Mouse (Mus musculus) cerebellum, postnatal 36 days (tissue): ENCODE data around the gene Glis2.

Source experiments
- DNase-seq, 2 experiments: peaks; one replicate each; pipeline ENCODE4 v3.0.0; 2021 to 2022; ENCODE audit warnings: mixed read lengths in 2 of 2

The Glis2 gene

DNA sequence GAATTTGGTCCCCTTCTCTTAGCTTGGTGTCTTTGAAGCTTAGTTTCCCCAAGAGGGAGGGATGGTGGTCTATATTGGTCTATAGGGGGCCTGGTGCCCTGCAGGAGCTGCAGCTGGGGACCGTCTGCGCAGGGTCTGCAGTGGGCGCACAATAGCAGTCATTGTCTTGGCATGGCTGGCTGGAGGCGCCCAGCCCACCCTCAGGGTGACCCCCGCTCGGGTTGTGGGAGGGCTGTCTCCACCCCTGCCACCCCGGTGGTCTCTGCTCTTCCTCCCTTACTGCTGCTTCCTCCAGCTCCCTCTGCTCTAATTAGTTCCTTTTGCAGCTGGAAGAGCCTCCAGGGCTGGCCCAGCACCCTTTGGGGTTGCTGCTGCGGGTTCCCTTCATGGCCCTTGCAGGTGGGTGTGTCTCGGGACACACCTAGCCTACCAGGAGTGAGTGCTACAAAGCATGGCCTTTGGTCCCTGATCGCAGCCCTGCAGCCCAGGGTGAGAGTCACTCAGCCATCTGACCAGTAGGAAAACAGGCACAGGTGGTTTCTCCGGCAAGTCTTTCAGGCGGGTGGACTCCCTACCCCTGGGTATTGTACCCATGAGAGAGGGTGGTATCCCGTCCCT lies 11.1 kb downstream of the Glis2 start:
- DNase-seq = no peak

DNA sequence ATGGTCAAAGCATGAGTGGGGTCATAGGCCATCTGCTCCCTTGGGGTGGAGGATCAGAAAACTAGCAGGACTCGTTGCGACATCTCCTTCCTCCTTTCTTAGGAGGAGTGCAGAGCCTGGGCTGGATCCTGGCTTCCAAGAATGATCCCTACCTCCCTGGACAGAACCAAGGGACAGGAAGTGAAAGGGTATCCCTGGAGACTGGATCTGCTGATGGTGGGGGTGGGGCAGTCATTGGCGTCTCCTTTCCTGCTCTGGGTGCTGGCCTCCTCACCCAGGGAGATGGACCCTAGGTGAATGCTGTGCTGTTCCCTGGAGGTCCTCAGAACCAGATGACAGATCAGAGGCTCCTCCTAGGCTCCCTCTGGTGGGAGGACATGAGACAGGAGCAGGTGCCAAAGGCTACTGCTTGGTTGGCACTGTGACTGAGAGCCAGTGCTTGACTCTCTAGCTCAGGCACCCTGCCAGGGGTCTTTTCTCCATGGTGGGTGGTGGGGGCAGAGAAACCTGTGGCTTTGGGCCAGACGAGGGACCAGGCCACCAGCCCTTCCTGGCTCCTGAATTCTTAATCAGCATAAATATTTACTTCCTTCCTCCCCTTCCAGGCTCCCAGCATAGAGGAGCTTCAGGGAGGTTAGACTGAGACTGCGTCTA lies 12.0 kb downstream of the Glis2 start:
- DNase-seq = peak; percentile 37 to 44

DNA sequence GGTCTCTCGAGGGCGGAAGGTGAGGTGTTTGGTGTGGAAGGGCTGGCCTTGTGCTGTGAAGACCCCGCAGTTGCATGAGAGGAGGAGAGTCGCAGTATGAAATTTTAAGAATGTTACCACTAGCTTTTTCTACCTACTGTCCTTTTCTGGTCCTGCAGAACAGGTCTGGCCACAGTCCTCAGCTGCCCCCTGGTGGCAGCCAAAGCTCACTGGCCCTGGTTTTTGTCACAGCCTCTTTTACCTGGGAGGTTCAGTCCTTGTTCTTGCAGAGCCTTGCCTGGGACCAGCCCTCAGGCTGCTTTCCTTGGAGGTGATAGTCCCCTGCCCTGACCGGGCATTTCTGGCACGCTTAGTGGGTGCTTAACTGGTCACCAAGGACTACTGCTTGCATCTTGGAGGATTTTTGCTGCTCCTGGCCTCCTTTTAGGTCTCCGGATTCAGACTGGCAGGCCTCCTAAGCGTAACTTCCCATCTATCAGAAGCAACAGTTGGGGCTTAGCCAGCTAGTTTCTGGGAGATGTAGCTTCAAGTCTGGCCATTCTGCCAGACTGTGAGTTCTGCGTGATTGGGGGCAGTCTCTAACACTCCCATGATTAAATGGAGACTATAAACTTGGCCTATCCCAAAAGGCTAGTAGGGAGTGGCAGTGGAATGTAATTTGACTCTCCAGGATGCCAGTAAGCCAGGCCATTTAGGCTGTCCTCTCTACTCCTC lies 13.5 kb downstream of the Glis2 start:
- DNase-seq = peak; percentile 90

DNA sequence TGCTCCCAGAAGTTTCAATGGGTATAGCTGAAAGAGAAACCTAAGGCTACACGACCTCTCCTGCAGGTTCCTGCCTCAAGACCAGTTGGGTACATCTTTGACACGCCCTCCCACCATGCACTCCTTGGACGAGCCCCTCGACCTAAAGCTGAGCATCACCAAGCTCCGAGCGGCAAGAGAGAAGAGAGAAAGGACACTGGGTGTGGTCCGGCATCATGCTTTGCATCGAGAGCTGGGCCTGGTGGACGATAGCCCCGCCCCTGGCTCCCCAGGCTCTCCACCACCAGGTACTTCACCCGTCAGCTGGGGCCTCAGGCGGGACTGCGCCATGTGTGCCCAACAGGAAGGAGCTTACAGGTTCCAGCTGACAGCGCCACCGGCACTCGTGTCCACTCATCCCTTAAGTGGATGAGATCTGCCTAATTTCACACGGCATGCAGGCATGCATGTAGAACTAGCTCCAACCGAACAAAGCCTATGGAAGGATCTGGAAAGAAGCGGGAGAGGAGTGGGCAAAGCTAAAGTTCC lies 14.1 kb downstream of the Glis2 start:
- DNase-seq = no peak

DNA sequence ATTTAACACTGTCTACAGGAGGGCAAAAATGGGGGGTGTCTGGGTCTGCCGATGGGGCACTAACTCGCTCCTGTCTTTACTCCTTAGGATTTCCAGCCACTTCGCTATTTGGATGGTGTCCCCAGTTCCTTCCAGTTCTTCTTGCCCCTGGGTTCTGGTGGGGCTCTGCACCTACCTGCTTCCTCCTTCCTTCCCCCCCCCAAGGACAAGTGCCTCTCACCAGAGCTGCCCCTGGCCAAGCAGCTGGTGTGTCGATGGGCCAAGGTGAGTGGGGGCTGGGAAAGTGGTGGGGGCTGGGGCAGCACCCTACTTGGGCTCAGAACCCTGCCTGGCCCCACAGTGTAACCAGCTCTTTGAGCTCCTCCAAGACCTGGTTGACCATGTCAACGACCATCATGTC lies 16.7 kb downstream of the Glis2 start:
- DNase-seq = no peak

DNA sequence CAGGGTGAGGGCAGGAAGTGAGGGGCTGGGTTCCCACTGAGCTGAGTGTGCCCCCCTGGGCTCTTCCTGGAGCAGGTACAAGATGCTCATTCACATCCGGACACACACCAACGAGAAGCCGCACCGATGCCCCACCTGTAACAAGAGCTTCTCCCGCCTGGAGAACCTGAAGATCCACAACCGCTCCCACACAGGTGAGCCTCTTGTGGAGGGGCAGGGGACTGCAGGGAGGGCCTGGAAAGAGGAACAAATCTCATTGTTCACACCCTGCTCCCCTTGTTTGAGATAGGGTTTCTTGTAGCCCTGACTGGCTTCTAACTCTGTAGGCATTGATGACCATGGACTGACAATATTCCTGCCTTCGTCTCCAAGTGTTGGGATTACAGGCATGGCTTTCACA lies 17.2 kb downstream of the Glis2 start:
- DNase-seq = no peak

DNA sequence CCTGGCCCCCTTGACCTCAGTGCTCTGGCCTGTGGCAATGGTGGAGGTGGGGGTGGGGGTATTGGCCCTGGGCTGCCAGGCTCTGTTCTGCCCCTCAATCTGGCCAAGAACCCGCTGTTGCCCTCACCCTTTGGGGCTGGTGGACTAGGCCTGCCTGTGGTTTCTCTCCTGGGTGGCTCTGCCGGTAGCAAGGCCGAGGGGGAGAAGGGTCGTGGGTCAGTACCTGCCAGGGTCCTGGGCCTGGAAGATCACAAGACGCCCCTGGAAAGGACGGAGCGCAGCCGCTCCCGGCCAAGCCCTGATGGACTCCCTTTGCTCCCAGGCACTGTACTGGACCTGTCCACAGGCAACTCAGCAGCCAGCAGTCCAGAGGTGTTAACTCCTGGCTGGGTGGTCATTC lies 19.2 kb downstream of the Glis2 start:
- DNase-seq = no peak

DNA sequence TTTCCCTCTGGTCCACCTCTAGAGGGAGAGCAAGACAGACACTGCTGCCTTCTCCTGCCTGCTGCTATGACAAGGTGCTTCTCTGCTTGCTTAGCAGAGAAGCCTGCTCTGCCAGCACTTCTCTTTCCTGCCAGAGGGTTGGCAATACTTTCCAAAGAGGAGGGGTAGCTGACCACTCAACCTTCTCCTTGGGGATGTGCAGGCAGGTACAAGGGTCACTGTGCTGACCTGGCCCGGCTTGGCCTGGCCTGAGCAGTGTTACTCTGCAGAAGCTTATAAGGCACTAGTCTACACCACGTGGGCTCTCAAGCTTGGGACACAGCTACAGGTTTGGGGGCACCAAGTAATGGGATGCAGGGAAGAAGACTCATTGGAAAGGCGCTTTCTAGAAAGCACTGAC lies 20.1 kb downstream of the Glis2 start:
- no peak for DNase-seq

DNA sequence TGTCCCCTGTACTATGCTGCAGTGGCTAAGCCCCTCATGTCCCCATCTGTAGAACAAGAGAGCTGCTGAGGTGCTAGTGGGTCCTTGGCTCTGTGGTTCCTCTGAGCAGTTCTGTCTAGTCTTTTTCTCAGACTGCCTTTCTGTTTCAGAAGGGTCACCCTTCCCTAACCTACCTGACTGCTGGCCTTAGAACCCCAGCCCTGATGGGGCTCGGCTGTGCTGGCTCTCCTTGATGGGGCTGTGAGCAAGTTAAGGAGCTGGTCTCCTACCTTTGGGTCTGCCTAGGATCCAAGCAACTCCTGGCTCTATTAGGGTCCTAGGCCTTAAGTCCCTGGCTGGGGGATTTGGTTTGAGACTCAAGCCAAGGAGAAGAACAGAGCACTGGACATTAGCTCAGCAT lies 20.8 kb downstream of the Glis2 start:
- DNase-seq = no peak

DNA sequence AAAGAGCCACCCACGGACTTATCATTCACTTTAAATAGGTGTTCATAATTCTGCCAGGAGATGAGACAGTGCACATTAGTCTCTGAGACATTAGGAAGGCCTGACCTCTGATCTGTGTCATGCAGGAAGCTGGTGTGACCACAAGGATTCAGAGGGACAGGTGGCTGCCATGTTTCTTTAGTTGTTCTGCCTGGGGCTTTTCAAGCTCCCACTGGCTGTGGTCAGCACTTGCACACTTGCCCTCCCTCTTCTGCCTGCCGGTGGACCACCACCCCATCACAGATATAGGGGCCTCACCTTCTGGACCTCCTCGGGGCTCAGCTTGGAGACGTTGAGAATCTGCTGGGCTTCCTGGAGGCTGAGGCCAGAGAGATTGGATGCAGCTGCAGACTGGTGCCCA lies 22.3 kb downstream of the Glis2 start:
- DNase-seq = no peak

DNA sequence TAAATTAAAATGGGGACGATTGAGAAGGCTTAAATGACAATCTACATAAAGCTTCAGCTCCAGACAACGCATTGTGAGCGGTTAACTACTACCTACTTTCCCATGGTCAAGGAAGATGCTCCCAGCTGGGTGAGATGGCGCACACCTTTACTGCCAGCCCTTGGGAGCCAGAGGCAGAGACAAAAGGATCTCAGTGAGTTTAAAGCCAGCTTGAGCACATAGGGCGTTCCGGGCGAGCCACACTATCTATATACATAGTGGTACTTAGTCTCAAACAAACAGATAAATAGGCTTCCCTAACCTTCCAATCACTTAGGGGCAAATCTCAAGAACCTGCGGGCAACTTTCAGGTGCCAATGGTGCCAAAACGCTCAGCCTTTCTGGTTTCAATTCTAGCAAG lies 29.6 kb downstream of the Glis2 start:
- DNase-seq = peak in 1 of 2 experiments; percentile 21

DNA sequence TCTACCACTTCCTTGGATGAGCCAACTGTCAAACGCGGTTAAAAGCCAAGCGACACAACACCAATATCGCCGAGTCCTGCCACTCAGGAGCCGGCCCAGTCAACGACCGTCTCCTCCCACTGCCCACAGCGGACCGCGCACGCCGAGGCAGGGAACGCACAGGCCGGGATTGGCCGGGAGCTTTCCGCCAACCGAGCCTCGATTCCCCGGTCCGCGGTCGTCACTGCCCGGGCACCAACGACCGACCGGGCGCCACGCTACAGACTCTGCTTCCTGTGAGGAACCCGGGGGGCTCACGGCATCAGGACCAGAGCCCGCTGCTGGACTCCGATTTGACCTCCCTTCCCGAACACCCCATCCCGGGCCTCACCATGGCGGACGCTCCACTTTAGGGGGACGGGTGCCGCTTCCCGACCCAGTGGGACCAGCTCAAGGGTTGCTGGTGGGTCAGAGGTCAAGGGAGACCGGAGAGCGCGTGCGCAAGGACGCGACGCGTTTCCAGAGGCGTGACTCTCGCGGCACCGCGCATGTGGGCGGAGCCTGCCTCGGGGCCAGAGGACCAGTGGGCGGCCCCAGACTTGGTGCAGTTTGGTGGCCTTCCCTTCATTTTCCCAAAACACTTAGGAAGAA lies 30.1 kb downstream of the Glis2 start, which contains the start of gene Pam16:
TSS of gene Pam16 (minus strand) at position 508 of the 630 bp plus-strand sequence.
- DNase-seq = peak; percentile 89 to 91

DNA sequence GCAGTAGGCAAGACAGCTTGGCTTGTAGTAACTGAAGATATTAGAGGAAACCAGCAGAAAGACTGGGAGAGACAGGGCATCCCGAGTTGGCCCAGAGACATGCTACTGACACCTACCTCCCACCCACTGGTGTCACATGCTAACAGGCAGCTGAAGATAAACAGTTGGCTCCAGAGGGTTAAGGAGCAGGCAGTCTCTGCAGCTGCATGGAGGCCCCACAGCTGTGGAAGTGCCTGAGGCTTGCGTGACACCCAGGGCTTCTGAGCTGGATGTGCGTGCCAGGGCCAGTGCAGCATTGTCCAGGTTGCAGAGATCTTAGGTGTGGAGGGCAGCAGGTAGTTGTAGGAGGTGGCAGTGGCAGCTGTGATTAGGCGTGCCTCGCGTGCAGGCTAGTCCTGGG lies 32.6 kb downstream of the Glis2 start:
- DNase-seq = no peak

DNA sequence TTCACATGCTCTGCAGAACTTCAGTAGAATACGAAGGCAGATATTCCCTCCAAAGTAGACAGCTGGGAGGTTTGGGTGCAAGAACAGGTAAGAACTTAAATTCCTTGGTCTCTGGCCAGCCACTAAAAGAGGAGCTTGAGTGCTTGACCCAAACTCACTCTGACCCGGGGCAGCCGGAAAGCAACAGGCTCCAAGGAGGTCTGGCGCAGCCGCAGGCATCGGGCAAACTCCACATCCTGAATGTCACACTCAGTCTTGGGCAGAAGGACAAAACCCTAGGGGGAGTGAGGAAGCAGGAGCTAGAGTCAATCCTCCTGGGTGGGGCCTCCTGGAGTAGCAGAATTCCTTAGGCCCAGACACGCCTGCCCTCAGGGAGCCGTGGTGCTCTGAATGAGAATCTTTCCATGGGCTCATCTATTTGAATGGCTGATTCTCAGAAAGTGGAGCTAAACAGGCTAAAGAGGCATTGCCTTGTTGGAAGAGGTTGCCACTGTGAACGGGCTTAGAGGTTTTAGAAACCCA lies 34.4 kb downstream of the Glis2 start:
- no peak for DNase-seq

DNA sequence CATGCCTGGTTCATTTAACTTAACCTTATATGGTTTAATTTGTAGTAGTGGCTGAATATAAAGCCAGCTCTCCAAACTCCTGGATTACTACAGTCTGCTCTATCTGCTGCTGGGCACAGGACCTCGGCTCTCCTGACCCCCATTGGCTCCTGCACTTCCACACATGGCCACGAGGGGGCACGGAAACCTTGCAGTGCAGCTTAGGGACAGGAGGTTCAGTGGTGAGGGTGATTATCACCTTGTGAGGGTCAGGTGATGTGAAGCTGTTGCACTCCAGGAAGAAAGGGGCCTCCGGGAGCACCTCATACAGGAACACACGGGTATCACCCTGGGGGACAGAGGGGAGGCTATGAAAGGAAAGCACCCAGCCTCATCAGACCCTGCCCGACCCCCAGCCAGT lies 35.4 kb downstream of the Glis2 start:
- peak; percentile 86 to 87 for DNase-seq

DNA sequence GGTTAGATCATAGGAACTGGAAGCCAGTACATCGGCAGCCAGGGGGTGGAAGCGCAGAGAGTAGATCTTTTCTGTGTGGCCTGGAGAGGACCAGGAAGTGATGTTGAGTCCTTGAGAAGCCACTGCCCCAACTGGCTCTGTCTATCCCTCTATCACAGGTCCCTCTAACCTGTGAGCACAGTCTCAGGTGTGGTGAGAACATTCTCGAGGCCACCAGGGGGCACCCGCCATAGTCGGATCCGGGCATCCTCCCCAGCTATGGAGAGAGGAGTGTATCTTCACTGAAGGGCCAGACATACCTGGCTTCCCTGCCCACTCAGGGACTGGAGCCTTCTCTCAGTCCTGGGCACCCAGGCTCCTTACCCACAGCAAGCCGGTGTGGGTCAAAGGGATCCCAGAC lies 37.5 kb downstream of the Glis2 start:
- peak; percentile 36 to 59 for DNase-seq

DNA sequence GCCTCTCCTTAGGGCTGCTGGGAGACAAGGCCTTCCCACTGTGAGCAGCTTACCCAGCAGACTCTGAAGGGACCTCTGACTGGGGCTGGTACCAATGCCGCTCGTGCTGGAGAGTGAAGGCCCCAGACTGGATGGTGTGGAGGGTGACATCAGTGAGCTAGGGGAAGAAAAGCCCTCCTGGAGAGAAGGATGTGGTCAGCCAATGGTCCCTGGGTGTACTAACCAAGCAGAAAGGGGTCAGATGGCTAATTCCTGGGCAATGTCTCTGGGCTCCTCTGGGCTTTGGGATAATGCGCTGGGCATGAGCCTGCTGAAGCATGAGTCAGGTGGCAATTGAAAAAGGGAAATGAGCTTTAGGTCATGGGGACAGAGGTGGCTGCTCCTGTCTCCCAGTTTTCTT lies 39.1 kb downstream of the Glis2 start:
- no peak for DNase-seq

DNA sequence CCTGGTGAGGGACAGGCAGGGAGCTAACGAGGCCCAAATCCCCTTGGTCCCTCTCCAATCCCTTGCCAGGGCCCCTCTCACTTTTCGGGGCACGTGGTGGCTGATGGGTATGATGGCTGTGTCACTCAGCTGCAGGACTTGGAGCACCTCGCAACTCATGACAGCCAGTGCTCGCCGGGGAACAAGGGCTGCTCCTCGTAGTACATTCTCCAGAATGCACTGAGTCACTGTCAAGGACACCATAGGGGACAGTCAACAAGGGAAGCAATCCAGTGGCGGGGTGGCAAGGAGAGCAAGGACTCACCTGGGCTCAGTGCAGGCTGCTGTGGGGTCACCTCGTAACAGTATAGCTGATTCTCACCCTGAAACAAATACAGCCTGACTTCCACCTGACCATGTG lies 40.2 kb downstream of the Glis2 start:
- no peak for DNase-seq

DNA sequence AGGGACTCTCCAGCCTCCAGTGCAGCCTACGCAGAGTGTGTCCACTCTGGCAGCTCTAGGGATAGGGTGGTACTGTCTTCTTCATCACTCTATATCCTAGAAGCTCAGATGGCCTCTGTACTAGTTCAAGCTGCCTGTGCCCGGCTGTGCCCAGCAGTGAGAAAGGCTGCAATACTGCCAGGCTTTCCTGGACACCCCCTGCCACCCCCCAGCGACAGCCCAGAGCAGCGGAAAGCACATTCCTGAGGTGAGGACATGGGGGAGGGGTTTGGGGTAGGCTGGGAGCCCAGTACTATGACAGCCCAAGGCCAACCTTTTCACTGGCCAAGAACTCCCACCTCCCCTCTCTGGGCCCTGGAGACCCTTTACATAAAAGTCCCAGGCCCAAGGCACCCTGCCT lies 41.2 kb downstream of the Glis2 start:
- no peak for DNase-seq

DNA sequence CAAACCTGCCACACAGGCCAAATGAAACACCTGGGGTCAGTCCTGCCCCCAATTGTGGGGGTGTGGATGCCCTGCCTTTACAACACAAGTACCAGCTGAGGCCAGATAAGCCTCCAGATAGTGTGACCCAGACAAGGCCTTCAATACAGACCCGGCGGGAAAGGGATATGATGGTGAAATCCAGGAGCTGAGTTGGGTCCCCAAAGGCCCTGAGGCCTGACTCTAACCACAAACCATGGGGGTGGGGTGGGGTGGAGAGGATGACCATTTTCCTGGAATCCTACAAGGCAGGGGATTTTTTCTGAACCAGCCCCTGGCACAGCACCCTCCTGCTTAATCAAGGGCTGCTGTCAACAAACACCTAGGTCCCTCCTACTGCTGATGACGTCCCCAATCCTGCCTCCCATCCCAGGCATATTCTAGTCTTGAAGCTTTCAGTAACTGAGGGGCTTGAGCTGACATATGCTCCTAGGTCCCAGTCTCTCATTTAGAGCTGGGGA lies 44.4 kb downstream of the Glis2 start:
- DNase-seq = no peak

DNA sequence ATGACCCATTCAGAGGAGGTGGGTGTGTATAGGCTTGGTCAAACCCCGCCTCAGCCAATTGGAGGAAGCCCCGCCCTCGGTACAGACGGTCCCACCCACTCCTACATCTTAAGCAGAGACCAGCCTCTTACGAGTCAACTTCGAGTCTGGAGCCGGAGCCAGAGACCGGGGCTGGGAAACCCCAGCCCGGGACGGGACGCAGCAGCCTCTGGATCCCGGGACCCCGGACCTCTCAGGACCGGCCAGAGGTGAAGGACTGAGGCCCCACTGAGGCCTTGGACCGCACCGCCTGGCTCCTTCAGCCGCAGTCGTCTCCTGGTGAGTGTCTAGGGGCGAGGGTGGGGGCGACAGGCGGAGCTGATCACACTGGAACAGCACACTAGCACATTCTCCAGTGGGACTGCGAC lies 45.3 kb downstream of the Glis2 start, which contains the start of the genes Vasn and Dnaja3:
TSS of gene Vasn (plus strand) at position 111 of the 407 bp plus-strand sequence.
TSS of gene Dnaja3 (plus strand) at position 159 of the 407 bp plus-strand sequence.
- DNase-seq = no peak

DNA sequence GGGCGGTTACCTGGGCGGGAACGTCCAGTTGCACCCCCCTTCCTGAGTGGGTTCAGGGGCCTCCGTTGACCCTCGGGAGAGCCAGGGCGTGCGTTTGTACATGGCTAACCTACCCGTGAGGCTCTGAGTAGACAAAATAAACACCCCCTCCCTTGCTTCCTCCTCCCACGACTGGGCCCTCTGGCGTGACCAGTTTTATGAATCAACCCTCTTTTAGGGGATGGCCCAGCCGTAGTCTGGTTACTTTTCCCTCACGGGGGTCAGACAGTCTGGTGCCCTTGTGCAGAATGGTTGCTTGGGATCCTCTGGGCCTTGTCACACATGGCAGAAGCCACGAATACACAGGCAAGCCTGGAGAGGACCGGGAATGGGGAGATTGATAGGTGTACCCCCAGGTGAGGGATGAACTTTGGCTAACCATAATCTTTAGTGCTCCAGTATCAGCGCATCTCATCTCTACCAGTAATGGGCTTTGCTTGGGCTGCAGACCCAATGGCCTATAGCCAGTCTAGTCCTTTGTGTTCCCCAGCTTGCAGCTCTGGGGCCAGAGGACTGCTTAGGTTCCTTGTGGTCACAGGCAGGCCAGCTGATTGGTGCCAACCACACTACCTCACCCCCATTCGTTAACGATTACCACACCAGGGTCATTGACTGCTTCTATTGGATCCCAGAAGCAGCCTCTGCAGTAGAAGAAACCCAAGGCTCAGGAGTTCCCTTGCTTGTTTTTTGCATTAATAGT lies 45.9 kb downstream of the Glis2 start:
- DNase-seq = no peak
